Mouse (Mus musculus): ENCODE measurements at regions not wholly inside any gene's neighbourhood (a gene's known extent, or its start where the extent isn't known, plus 50 kb on each side); places are given as distances from the start of the nearest gene placed in this dataset.

GRCm38 (mm10) chr14:109891151-109891895, 863.6 kb downstream of the Slitrk6 start:
- peak; percentile 58 for TF ChIP-seq CTCF (IDR thresholded peaks at IDR 0.05; ENCODE audit: low read depth)
- no peaks in the 10 kb centered on the region for H3K27me3 ChIP-seq (ENCODE audit: insufficient read depth, low read length)
- no peaks in the 10 kb centered on the region for H3K9me3 ChIP-seq (ENCODE audit: low read length)
- DNase-seq (peak; percentile 14), ATAC-seq (peak; percentile 56; the same call in 1 of the 2 replicates)
- WGBS: 76% methylated on average over 3 of the region's 3 CpGs
- H3K9ac ChIP-seq: no peak overlapping the region
- no peaks in the 10 kb centered on the region for H3K4me1 ChIP-seq (ENCODE audit: insufficient read depth)
- H3K36me3 ChIP-seq (ENCODE audit: insufficient read depth): no peaks in the 10 kb centered on the region
- no peak overlapping the region for H3K27ac ChIP-seq (ENCODE audit: low read depth, low read length)
- no peak overlapping the region for H3K4me2 ChIP-seq (ENCODE audit: low read depth)
- no peak overlapping the region for H3K4me3 ChIP-seq (ENCODE audit: low read depth, low read length)

- WGBS: 45% methylated on average over 1 of the region's 1 CpGs
- no peaks in the 10 kb centered on the region for H3K4me1 ChIP-seq (ENCODE audit: insufficient read depth)
- H3K27ac ChIP-seq (ENCODE audit: low read depth, low read length): no peak overlapping the region
- ATAC-seq (no peak), DNase-seq (no peak)
- no peaks in the 10 kb centered on the region for H3K27me3 ChIP-seq (ENCODE audit: insufficient read depth, low read length)
- H3K9me3 ChIP-seq (ENCODE audit: low read length): no peaks in the 10 kb centered on the region
- H3K36me3 ChIP-seq (ENCODE audit: insufficient read depth): no peaks in the 10 kb centered on the region
- H3K4me3 ChIP-seq (ENCODE audit: low read depth, low read length): no peak overlapping the region
- H3K9ac ChIP-seq: no peak overlapping the region
- no peak overlapping the region for H3K4me2 ChIP-seq (ENCODE audit: low read depth)
- no peak for TF ChIP-seq CTCF (IDR thresholded peaks at IDR 0.05; ENCODE audit: low read depth)
Measured at GRCm38 (mm10) chr14:109876950-109877663, 877.8 kb downstream of the Slitrk6 start.

- WGBS: 9% methylated on average over 1 of the region's 1 CpGs
- Histone ChIP-seq H3K4me3 (ENCODE audit: low read depth, low read length) (no peak overlapping the region), H3K27ac (ENCODE audit: low read depth, low read length) (no peak overlapping the region), H3K4me1 (ENCODE audit: insufficient read depth) (no peaks in the 10 kb centered on the region), H3K9me3 (ENCODE audit: low read length) (no peaks in the 10 kb centered on the region), H3K36me3 (ENCODE audit: insufficient read depth) (no peaks in the 10 kb centered on the region), H3K27me3 (ENCODE audit: insufficient read depth, low read length) (no peaks in the 10 kb centered on the region), H3K9ac (no peak overlapping the region), H3K4me2 (ENCODE audit: low read depth) (no peak overlapping the region)
- TF ChIP-seq CTCF (IDR thresholded peaks at IDR 0.05; ENCODE audit: low read depth): peak; percentile 81
- ATAC-seq (peak; percentile 55; the same call in 1 of the 2 replicates), DNase-seq (peak; percentile 90)
Measured at GRCm38 (mm10) chr14:109874230-109874629, 880.7 kb downstream of the Slitrk6 start.

GRCm38 (mm10) chr14:109840354-109841104, 914.4 kb downstream of the Slitrk6 start:
- Histone ChIP-seq H3K27ac (ENCODE audit: low read depth, low read length) (no peak overlapping the region), H3K4me1 (ENCODE audit: insufficient read depth) (no peaks in the 10 kb centered on the region), H3K9me3 (ENCODE audit: low read length) (no peaks in the 10 kb centered on the region), H3K4me2 (ENCODE audit: low read depth) (no peak overlapping the region), H3K27me3 (ENCODE audit: insufficient read depth, low read length) (no peaks in the 10 kb centered on the region), H3K36me3 (ENCODE audit: insufficient read depth) (no peaks in the 10 kb centered on the region), H3K9ac (no peak overlapping the region), H3K4me3 (ENCODE audit: low read depth, low read length) (no peak overlapping the region)
- peak; percentile 58; the same call in 1 of the 2 replicates for ATAC-seq
- TF ChIP-seq CTCF (IDR thresholded peaks at IDR 0.05; ENCODE audit: low read depth): peak; percentile 61
- peak; percentile 62 for DNase-seq
- 36% methylated on average over 6 of the region's 6 CpGs for WGBS

GRCm38 (mm10) chr14:109802522-109803126, 888.7 kb upstream of the Slitrk1 start:
- no peak for DNase-seq
- Histone ChIP-seq H3K9me3 (ENCODE audit: low read length) (no peaks in the 10 kb centered on the region), H3K27me3 (ENCODE audit: insufficient read depth, low read length) (no peaks in the 10 kb centered on the region), H3K4me2 (ENCODE audit: low read depth) (no peak overlapping the region), H3K4me1 (ENCODE audit: insufficient read depth) (no peaks in the 10 kb centered on the region), H3K4me3 (ENCODE audit: low read depth, low read length) (no peak overlapping the region), H3K27ac (ENCODE audit: low read depth, low read length) (no peak overlapping the region), H3K36me3 (ENCODE audit: insufficient read depth) (no peaks in the 10 kb centered on the region), H3K9ac (no peak overlapping the region)
- TF ChIP-seq CTCF (IDR thresholded peaks at IDR 0.05; ENCODE audit: low read depth): no peak
- WGBS: 51% methylated on average over 3 of the region's 3 CpGs
- no peak for ATAC-seq

GRCm38 (mm10) chr14:109772246-109772645, 858.3 kb upstream of the Slitrk1 start:
- TF ChIP-seq CTCF (IDR thresholded peaks at IDR 0.05; ENCODE audit: low read depth): no peak
- H3K27me3 ChIP-seq (ENCODE audit: insufficient read depth, low read length): no peaks in the 10 kb centered on the region

More at GRCm38 (mm10) chr14:109772246-109772645, 858.3 kb upstream of the Slitrk1 start:
- no peak for DNase-seq
- Histone ChIP-seq H3K9ac (no peak overlapping the region), H3K4me1 (ENCODE audit: insufficient read depth) (no peaks in the 10 kb centered on the region), H3K4me2 (ENCODE audit: low read depth) (no peak overlapping the region), H3K27ac (ENCODE audit: low read depth, low read length) (no peak overlapping the region), H3K4me3 (ENCODE audit: low read depth, low read length) (no peak overlapping the region), H3K9me3 (ENCODE audit: low read length) (no peaks in the 10 kb centered on the region), H3K36me3 (ENCODE audit: insufficient read depth) (no peaks in the 10 kb centered on the region)
- ATAC-seq: no peak
- WGBS: 83% methylated on average over 1 of the region's 1 CpGs
